Mouse (Mus musculus) left cerebral cortex, postnatal 25 days (tissue): ENCODE measurements around the gene Hrh2. TPM values are rescaled to one million over a fixed set of nuclear protein-coding genes. Genes with fewer than 3 reads are reported as not detected.

ENCODE experiments used
- DNase-seq, 2 experiments: peaks; one replicate each; pipeline ENCODE4 v3.0.0; 2022; ENCODE audit warnings: low spot score in 2 of 2, mixed read lengths in 1 of 2
- intact Hi-C: fragments of 180-260 bp; cut with DNase I; formaldehyde crosslinking; loops from one replicate; pipeline ENCODE4 v1.15.1; 2025
- total RNA-seq, 2 experiments: library from RNA; stranded (reverse); gene quantifications; 2 replicates each; pipeline ENCODE4 v1.2.3; 2021

Hrh2 gene
- 10 to 100 TPM; 15.3 to 15.7 TPM for total RNA-seq

GRCm38 (mm10) chr13:54192021-54192481 lies at the start of gene Hrh2:
Hrh2 (plus strand) TSS chr13:54192129.
- peak; percentile 46 to 75 for DNase-seq
- intact Hi-C loops: no loop called here

DNA sequence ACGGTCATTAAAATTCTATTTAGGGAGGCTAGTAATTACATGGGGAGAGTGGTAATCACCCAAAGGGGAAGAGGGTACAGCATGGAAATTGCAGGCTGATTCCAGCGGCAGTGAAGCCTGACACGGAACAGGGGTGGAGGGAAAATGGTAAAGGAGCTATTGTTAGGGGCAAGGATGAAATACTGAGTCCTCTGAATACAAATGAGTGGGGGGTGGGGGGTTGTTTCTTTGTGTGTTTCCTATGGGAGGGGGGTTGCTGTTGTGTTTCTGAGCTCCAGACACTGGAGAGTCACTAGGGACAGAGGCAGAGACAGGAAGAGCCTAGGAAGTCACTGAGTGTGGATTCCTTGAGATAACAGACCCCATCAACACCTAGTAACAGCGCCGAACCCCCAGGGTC lies 48.1 kb upstream of the Hrh2 start:
- intact Hi-C loops: no loop called here
- no peak for DNase-seq

- peak in 1 of 2 experiments; percentile 79 for DNase-seq
- intact Hi-C loops: no loop called here
Observed at GRCm38 (mm10) chr13:54144624-54145023, 47.3 kb upstream of the Hrh2 start.

DNA sequence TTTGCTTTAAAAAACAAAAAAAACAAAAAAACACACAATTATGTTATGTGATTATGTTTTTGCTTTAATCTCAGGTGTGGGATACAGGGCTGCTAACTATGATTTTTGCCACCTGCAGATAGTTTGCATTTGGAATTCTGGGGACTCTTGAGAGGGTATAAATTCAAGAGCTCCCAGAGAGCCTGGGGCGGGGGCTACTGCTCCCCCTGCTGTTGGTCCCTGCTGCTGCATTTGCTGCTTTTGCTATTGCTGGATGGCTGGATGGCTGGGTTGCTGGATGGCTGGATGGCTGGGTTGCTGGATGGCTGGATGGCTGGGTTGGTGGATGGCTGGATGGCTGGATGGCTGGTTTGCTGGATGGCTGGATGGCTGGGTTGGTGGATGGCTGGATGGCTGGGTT lies 44.6 kb upstream of the Hrh2 start:
- DNase-seq: no peak
- intact Hi-C loops: no loop called here

DNA sequence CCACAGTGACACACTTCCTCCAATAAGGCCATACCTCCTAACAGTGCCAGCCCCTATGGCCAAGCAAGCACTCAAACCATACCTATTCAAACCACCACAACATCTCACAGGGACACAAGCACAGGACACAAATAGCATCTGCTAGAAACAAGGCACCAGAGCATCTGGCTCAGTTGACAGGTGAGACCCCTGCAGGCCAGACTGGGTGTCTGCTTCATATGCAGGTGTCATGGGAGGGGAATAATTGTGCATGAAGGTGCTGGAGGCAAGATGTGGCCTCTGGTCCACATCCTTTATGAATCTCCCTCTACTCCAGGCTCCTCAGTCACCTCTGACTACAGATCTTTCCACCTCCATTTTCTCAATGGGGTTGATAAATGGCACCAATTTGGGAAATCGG lies 39.5 kb upstream of the Hrh2 start:
- intact Hi-C loops: no loop called here
- no peak for DNase-seq

DNA sequence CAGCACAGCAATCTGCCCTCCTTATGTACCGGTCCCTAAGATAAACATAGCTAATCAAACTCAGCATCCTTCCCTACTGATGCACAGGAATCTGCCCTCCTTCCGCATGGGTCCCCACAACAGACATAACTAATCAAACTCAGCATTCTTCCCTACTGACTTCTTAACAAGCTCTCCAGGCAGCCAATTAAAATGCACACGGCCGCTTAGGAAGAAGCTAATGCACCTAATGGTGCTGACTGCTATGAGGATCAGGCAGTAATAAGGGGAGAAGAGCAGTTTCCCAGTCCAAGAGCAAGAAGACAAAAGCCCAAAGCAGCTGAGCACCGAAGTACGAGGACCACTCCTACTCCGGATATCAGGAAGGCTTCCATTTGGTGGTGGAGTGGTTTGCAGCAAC lies 39.0 kb upstream of the Hrh2 start:
- no peak for DNase-seq
- intact Hi-C loops: no loop called here

DNA sequence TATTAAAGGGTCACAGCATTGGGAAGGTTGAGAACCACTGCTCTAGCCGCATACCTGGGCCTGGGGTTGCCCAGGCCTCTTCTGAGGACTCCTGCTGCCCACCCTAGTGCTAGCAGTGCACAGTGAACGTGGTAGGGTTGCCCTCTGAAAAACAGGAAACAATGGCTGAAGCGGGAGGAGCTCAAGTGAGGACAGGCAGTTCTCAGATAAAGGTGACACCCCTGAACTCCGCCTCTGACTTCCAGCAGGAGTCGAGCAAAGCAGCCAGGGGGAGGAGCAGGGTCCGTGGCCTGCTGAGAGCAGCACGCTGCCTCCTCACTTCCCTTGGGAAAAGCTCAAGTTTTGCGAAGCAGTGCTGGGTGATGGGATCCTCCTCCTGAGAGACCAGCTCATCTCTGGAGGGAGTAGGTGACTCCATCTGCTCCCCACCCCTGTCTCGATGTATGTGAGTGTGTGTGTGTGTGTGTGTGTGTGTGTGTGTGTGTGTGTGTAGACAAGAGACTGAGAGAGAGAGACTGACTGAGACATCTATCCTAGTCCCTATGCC lies 38.2 kb upstream of the Hrh2 start:
- intact Hi-C loops: no loop called here
- peak in 1 of 2 experiments; percentile 61 for DNase-seq

DNA sequence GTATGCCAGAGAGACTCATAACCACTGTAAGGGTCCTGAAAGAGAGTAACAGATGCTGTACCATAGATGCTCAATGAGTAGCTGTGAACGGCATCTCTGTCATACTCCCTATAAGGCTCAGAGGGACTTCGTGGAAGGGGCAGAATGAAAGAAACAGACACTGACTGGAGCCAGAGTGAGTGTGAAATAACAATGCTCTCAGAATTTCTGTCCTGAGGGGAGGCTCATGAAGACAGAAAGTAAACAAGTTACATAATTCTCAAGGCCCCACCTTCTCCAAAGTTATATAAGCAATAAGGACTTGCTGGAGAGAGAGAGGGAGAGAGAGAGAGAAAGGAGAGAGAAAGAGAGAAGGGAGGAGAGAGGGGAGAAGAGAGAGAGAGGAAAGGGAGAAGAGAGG lies 36.1 kb upstream of the Hrh2 start:
- intact Hi-C loops: no loop called here

DNA sequence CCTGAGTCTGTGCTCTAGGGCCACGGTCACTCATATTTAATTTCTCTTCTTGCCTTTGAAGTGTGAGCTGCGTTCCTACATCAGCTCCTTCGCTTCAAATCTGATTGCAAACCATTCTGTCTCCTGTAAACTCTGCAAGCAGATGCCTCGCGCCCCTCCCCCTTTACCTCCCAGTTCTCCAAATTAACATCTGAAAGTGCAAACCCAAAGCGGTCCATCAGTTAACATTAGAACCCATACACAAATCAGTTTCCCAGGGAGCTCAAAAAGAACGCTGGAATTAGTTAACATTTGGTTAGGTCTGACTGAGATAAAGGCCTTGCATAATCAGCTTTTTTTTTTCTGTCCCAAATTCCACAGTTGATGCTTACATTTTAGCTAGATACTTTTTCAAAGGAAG lies 32.7 kb upstream of the Hrh2 start:
- intact Hi-C loops: no loop called here

More for the DNA sequence above, 36.1 kb upstream of the Hrh2 start:
- peak in 1 of 2 experiments; percentile 40 for DNase-seq

GRCm38 (mm10) chr13:54159756-54160155 lies 32.2 kb upstream of the Hrh2 start:
- intact Hi-C loops: loop anchor here (5.0 kb wide), 1 partner anchor 43 kb away; no protein-coding TSS in a partner anchor
- no peak for DNase-seq

More for the DNA sequence above, 32.7 kb upstream of the Hrh2 start:
- no peak for DNase-seq

GRCm38 (mm10) chr13:54160546-54160945 lies 31.4 kb upstream of the Hrh2 start:
- no peak for DNase-seq

DNA sequence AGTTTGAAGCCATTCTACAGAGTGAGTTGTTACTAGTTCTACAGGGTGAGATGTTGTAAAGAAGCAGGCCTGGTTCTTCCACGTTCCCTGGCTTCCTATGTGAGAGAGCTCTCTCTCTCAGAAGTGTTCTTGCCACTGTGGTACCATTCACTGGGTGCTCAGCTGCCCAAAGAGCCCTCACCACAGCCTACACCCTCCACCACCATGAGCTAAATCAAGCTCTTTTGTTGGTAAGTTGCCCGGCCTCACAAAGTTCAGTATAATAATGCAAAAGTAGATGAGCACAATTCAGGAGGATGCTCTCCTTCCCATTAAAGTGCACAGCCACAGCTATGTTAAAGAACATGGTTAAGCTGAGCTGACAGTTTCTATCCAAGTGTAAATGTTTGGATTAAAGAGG lies 30.4 kb upstream of the Hrh2 start:
- intact Hi-C loops: loop anchor here (5.0 kb wide), 1 partner anchor 41 kb away; no protein-coding TSS in a partner anchor
- peak in 1 of 2 experiments; percentile 65 for DNase-seq

More at GRCm38 (mm10) chr13:54160546-54160945, 31.4 kb upstream of the Hrh2 start:
- intact Hi-C loops: loop anchor here (5.0 kb wide), 1 partner anchor 42 kb away; no protein-coding TSS in a partner anchor

DNA sequence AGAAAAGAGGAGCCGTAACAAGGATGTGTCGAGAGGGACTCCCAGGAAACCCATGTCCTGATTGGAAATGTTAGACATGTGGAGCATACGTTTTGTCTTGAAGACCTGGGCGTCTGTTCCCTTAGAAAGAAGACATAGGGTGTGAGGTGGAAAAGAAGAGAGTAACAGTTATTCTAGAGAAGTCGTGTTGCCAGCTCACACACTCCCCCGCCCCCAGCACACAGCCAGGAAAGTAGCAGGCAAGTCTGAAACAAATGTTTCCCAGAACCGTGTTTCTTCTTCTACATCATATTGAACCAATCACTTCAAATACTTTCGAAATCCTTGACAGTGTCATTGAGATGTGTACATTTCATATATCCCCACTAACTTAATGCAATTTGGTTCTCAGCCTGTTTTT lies 28.6 kb upstream of the Hrh2 start:
- intact Hi-C loops: loop anchor here (5.0 kb wide), 1 partner anchor 39 kb away; no protein-coding TSS in a partner anchor

DNA sequence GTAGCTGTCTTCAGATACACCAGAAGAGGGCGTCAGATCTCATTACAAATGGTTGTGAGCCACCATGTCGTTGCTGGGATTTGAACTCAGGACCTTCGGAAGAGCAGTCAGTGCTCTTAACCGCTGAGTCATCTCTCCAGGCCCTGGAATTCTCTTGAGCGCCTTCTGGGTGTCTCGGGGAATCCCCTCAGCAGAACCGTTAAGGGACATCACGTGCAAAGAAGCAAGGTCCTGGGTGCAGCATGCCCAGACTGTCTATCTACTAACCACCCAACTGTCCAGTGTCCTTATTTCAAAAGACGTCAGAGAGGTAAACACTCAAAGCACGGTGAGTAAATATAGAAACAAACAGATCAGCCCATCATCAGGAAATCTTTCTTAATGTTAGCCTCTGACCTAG lies 27.5 kb upstream of the Hrh2 start:
- intact Hi-C loops: loop anchor here (5.0 kb wide), 1 partner anchor 38 kb away; no protein-coding TSS in a partner anchor
- no peak for DNase-seq

More for the DNA sequence above, 28.6 kb upstream of the Hrh2 start:
- DNase-seq: peak in 1 of 2 experiments; percentile 74

- intact Hi-C loops: no loop called here
- no peak for DNase-seq
Observed at GRCm38 (mm10) chr13:54165066-54165465, 26.9 kb upstream of the Hrh2 start.

DNA sequence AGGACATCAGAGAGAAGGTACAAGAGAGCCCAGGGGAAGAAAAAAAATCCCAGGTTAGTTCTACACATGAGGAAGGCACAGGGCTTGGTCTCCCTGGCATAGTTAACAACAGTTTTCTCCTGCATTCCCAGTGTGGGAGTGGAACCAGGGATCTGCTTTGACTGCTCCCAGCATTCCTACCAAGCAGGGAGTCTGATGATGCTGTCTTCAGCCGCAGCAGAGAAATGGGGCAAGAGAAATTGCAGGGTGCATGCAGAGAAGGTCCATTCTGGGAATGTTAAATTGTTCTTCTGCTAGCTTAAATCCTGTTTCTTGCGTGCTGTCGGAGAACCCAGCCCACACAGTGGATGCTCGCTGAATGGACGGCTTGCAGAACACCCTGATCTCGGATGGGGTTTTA lies 26.2 kb upstream of the Hrh2 start:
- DNase-seq: peak in 1 of 2 experiments; percentile 65
- intact Hi-C loops: no loop called here

GRCm38 (mm10) chr13:54167036-54167435 lies 24.9 kb upstream of the Hrh2 start:
- intact Hi-C loops: no loop called here

DNA sequence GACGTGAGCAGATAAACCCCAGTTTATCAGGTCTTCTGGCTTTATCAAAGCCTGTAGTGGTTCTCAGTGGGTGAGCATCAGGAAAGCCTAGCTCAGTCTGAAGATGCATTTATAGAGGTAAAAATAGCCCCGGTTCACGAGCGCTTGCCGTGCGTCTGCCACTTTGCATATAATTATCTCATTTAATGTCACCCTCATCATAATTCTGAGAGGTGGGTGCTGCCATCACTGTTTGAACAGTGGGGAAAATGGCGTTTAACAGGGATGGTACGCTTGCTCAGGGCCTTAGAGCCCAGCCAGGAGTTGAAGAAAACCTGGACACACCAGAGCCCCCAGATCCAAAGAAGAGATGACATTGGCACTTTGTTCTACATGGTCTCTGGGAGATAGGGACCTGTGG lies 23.3 kb upstream of the Hrh2 start:
- no peak for DNase-seq
- intact Hi-C loops: no loop called here

More at GRCm38 (mm10) chr13:54167036-54167435, 24.9 kb upstream of the Hrh2 start:
- no peak for DNase-seq

DNA sequence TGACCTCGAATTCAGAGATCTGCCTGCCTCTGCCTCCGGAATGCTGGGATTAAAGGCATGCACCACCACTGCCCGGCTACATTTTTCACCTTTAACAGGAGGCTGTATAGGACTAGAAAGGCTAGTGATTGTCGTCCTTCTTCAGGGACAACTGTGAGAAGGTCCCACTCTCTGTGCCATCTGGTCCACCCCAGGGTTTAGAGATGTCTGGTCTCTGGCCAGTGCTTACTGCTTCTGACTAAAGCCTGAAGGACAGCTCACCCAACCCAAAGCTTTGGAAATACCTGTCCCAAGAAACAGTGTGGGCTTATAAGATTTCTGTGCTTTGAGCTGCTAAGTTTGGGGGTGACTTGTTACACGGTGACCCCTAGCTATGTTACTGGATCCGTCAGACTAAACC lies 21.6 kb upstream of the Hrh2 start:
- no peak for DNase-seq
- intact Hi-C loops: no loop called here

DNA sequence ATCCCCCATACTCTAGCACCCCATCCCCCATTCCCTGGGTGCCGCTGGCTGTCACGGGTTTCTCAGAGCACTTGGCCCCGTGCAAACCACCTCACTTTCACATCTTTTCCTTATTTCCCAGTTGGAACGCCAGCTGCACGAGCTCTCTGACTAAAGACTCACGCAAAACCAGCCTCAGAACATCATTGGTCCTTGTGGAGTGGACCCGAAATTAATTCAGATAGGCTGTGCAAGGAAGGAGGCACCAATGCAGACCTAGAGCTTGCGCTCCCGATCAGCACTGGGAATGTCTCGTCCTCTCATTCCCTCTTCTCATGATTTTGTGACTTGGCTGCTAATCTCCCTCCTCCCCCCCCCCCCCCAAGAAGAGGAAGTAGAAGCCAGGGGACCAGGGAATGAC lies 20.6 kb upstream of the Hrh2 start:
- intact Hi-C loops: no loop called here
- no peak for DNase-seq

- intact Hi-C loops: no loop called here
- DNase-seq: no peak
Observed at GRCm38 (mm10) chr13:54171761-54172160, 20.2 kb upstream of the Hrh2 start.
